Mouse (Mus musculus): ENCODE measurements at regions not wholly inside any gene's neighbourhood (a gene's known extent, or its start where the extent isn't known, plus 50 kb on each side); places are given as distances from the start of the nearest gene placed in this dataset.

- no peaks in the 10 kb centered on the region for H3K4me1 ChIP-seq (ENCODE audit: control insufficient read depth, insufficient read depth, low read length)
- peak; percentile 26 for DNase-seq
- 77% methylated on average over 7 of the region's 7 CpGs for WGBS
These were observed 220.8 kb upstream of the Dusp10 start for GRCm38 (mm10) chr1:183792230-183792813.

GRCm38 (mm10) chr1:183793324-183793723 lies 219.8 kb upstream of the Dusp10 start:
- Histone ChIP-seq H3K36me3 (ENCODE audit: control insufficient read depth, insufficient read depth, low read length) (no peaks in the 10 kb centered on the region), H3K9me3 (ENCODE audit: control insufficient read depth, low read length) (no peaks in the 10 kb centered on the region), H3K4me2 (ENCODE audit: low read length) (no peak overlapping the region), H3K9ac (replicated peaks; ENCODE audit: low read length) (no peak overlapping the region), H3K4me3 (replicated peaks; ENCODE audit: low read depth, low read length) (no peak overlapping the region), H3K27ac (replicated peaks; ENCODE audit: low read depth, low read length) (no peak overlapping the region), H3K27me3 (ENCODE audit: control insufficient read depth, insufficient read depth, low read length) (no peaks in the 10 kb centered on the region), H3K4me1 (ENCODE audit: control insufficient read depth, insufficient read depth, low read length) (no peaks in the 10 kb centered on the region)
- WGBS = 94% methylated on average over 4 of the region's 4 CpGs
- ATAC-seq (ENCODE audit: low FRiP score, low TSS enrichment) = no peak
- no peak for DNase-seq

More at GRCm38 (mm10) chr1:183792230-183792813, 220.8 kb upstream of the Dusp10 start:
- no peak overlapping the region for H3K27ac ChIP-seq (replicated peaks; ENCODE audit: low read depth, low read length)
- no peak overlapping the region for H3K4me2 ChIP-seq (ENCODE audit: low read length)
- no peaks in the 10 kb centered on the region for H3K36me3 ChIP-seq (ENCODE audit: control insufficient read depth, insufficient read depth, low read length)
- no peak overlapping the region for H3K9ac ChIP-seq (replicated peaks; ENCODE audit: low read length)
- no peak for ATAC-seq (ENCODE audit: low FRiP score, low TSS enrichment)
- no peaks in the 10 kb centered on the region for H3K9me3 ChIP-seq (ENCODE audit: control insufficient read depth, low read length)
- H3K4me3 ChIP-seq (replicated peaks; ENCODE audit: low read depth, low read length) = no peak overlapping the region
- no peaks in the 10 kb centered on the region for H3K27me3 ChIP-seq (ENCODE audit: control insufficient read depth, insufficient read depth, low read length)

- H3K27me3 ChIP-seq (ENCODE audit: control insufficient read depth, insufficient read depth, low read length) = no peaks in the 10 kb centered on the region
- WGBS = 60% methylated on average over 8 of the region's 8 CpGs
- H3K4me1 ChIP-seq (ENCODE audit: control insufficient read depth, insufficient read depth, low read length) = no peaks in the 10 kb centered on the region
- no peak overlapping the region for H3K4me2 ChIP-seq (ENCODE audit: low read length)
- no peaks in the 10 kb centered on the region for H3K36me3 ChIP-seq (ENCODE audit: control insufficient read depth, insufficient read depth, low read length)
- no peak overlapping the region for H3K9ac ChIP-seq (replicated peaks; ENCODE audit: low read length)
- no peak overlapping the region for H3K4me3 ChIP-seq (replicated peaks; ENCODE audit: low read depth, low read length)
- peak; percentile 27 for DNase-seq
- H3K9me3 ChIP-seq (ENCODE audit: control insufficient read depth, low read length) = no peaks in the 10 kb centered on the region
- no peak for ATAC-seq (ENCODE audit: low FRiP score, low TSS enrichment)
- no peak overlapping the region for H3K27ac ChIP-seq (replicated peaks; ENCODE audit: low read depth, low read length)
These were observed 219.1 kb upstream of the Dusp10 start for GRCm38 (mm10) chr1:183793913-183794445.

- H3K4me3 ChIP-seq (replicated peaks; ENCODE audit: low read depth, low read length) = no peak overlapping the region
- no peaks in the 10 kb centered on the region for H3K9me3 ChIP-seq (ENCODE audit: control insufficient read depth, low read length)
- H3K36me3 ChIP-seq (ENCODE audit: control insufficient read depth, insufficient read depth, low read length) = no peaks in the 10 kb centered on the region
- no peaks in the 10 kb centered on the region for H3K27me3 ChIP-seq (ENCODE audit: control insufficient read depth, insufficient read depth, low read length)
- no peaks in the 10 kb centered on the region for H3K4me1 ChIP-seq (ENCODE audit: control insufficient read depth, insufficient read depth, low read length)
- no peak for ATAC-seq (ENCODE audit: low FRiP score, low TSS enrichment)
- DNase-seq = no peak
- WGBS = 88% methylated on average over 4 of the region's 4 CpGs
- H3K27ac ChIP-seq (replicated peaks; ENCODE audit: low read depth, low read length) = no peak overlapping the region
- no peak overlapping the region for H3K9ac ChIP-seq (replicated peaks; ENCODE audit: low read length)
- H3K4me2 ChIP-seq (ENCODE audit: low read length) = no peak overlapping the region
These were observed 210.8 kb upstream of the Dusp10 start for GRCm38 (mm10) chr1:183802351-183802750.

GRCm38 (mm10) chr1:183803357-183803756 lies 209.7 kb upstream of the Dusp10 start:
- Histone ChIP-seq H3K27ac (replicated peaks; ENCODE audit: low read depth, low read length) (no peak overlapping the region), H3K9me3 (ENCODE audit: control insufficient read depth, low read length) (no peaks in the 10 kb centered on the region), H3K4me3 (replicated peaks; ENCODE audit: low read depth, low read length) (no peak overlapping the region), H3K9ac (replicated peaks; ENCODE audit: low read length) (no peak overlapping the region), H3K36me3 (ENCODE audit: control insufficient read depth, insufficient read depth, low read length) (no peaks in the 10 kb centered on the region), H3K27me3 (ENCODE audit: control insufficient read depth, insufficient read depth, low read length) (no peaks in the 10 kb centered on the region), H3K4me2 (ENCODE audit: low read length) (no peak overlapping the region), H3K4me1 (ENCODE audit: control insufficient read depth, insufficient read depth, low read length) (no peaks in the 10 kb centered on the region)
- ATAC-seq (ENCODE audit: low FRiP score, low TSS enrichment) = no peak
- no peak for DNase-seq
- WGBS = 88% methylated on average over 5 of the region's 5 CpGs

GRCm38 (mm10) chr1:183803826-183804225 lies 209.3 kb upstream of the Dusp10 start:
- Histone ChIP-seq H3K4me2 (ENCODE audit: low read length) (no peak overlapping the region), H3K9ac (replicated peaks; ENCODE audit: low read length) (no peak overlapping the region), H3K36me3 (ENCODE audit: control insufficient read depth, insufficient read depth, low read length) (no peaks in the 10 kb centered on the region), H3K27me3 (ENCODE audit: control insufficient read depth, insufficient read depth, low read length) (no peaks in the 10 kb centered on the region), H3K9me3 (ENCODE audit: control insufficient read depth, low read length) (no peaks in the 10 kb centered on the region), H3K4me3 (replicated peaks; ENCODE audit: low read depth, low read length) (no peak overlapping the region), H3K27ac (replicated peaks; ENCODE audit: low read depth, low read length) (no peak overlapping the region), H3K4me1 (ENCODE audit: control insufficient read depth, insufficient read depth, low read length) (no peaks in the 10 kb centered on the region)
- WGBS = 89% methylated on average over 1 of the region's 1 CpGs
- DNase-seq (no peak), ATAC-seq (ENCODE audit: low FRiP score, low TSS enrichment) (no peak)

- Histone ChIP-seq H3K36me3 (ENCODE audit: control insufficient read depth, insufficient read depth, low read length) (no peaks in the 10 kb centered on the region), H3K27ac (replicated peaks; ENCODE audit: low read depth, low read length) (no peak overlapping the region), H3K9ac (replicated peaks; ENCODE audit: low read length) (no peak overlapping the region), H3K4me1 (ENCODE audit: control insufficient read depth, insufficient read depth, low read length) (no peaks in the 10 kb centered on the region), H3K4me2 (ENCODE audit: low read length) (no peak overlapping the region), H3K4me3 (replicated peaks; ENCODE audit: low read depth, low read length) (no peak overlapping the region), H3K27me3 (ENCODE audit: control insufficient read depth, insufficient read depth, low read length) (no peaks in the 10 kb centered on the region), H3K9me3 (ENCODE audit: control insufficient read depth, low read length) (no peaks in the 10 kb centered on the region)
- WGBS = 83% methylated on average over 2 of the region's 2 CpGs
- DNase-seq (no peak), ATAC-seq (ENCODE audit: low FRiP score, low TSS enrichment) (no peak)
These were observed 208.8 kb upstream of the Dusp10 start for GRCm38 (mm10) chr1:183804295-183804694.

GRCm38 (mm10) chr1:183806864-183807730 lies 206.0 kb upstream of the Dusp10 start:
- Histone ChIP-seq H3K36me3 (ENCODE audit: control insufficient read depth, insufficient read depth, low read length) (no peaks in the 10 kb centered on the region), H3K4me1 (ENCODE audit: control insufficient read depth, insufficient read depth, low read length) (no peaks in the 10 kb centered on the region), H3K4me3 (replicated peaks; ENCODE audit: low read depth, low read length) (no peak overlapping the region), H3K27me3 (ENCODE audit: control insufficient read depth, insufficient read depth, low read length) (no peaks in the 10 kb centered on the region), H3K9me3 (ENCODE audit: control insufficient read depth, low read length) (no peaks in the 10 kb centered on the region), H3K9ac (replicated peaks; ENCODE audit: low read length) (no peak overlapping the region), H3K27ac (replicated peaks; ENCODE audit: low read depth, low read length) (no peak overlapping the region), H3K4me2 (ENCODE audit: low read length) (no peak overlapping the region)
- DNase-seq (no peak), ATAC-seq (ENCODE audit: low FRiP score, low TSS enrichment) (no peak)
- 81% methylated on average over 8 of the region's 8 CpGs for WGBS

GRCm38 (mm10) chr1:183808168-183808567 lies 204.9 kb upstream of the Dusp10 start:
- Histone ChIP-seq H3K4me1 (ENCODE audit: control insufficient read depth, insufficient read depth, low read length) (no peaks in the 10 kb centered on the region), H3K4me3 (replicated peaks; ENCODE audit: low read depth, low read length) (no peak overlapping the region), H3K9ac (replicated peaks; ENCODE audit: low read length) (no peak overlapping the region), H3K4me2 (ENCODE audit: low read length) (no peak overlapping the region), H3K36me3 (ENCODE audit: control insufficient read depth, insufficient read depth, low read length) (no peaks in the 10 kb centered on the region), H3K9me3 (ENCODE audit: control insufficient read depth, low read length) (no peaks in the 10 kb centered on the region), H3K27me3 (ENCODE audit: control insufficient read depth, insufficient read depth, low read length) (no peaks in the 10 kb centered on the region), H3K27ac (replicated peaks; ENCODE audit: low read depth, low read length) (no peak overlapping the region)
- no peak for ATAC-seq (ENCODE audit: low FRiP score, low TSS enrichment)
- 91% methylated on average over 2 of the region's 2 CpGs for WGBS
- DNase-seq = no peak

All from midbrain, embryonic 14.5 days (tissue).